Mouse (Mus musculus) layer of hippocampus, postnatal 14 days (tissue): Measurements from ENCODE around the gene Rnf181. TPM values are rescaled to one million over a fixed set of nuclear protein-coding genes. Genes with fewer than 3 reads are reported as not detected.

ENCODE experiments used
- DNase-seq, 2 experiments: peaks; one replicate each; pipeline ENCODE4 v3.0.0; 2021 to 2022; ENCODE audit warnings: low spot score in 2 of 2, mixed read lengths in 1 of 2
- total RNA-seq, 2 experiments: library from RNA; stranded (reverse); gene quantifications; 2 replicates each; pipeline ENCODE4 v1.2.3; 2021

The Rnf181 gene
- total RNA-seq, 2 experiments from 2014 or later, result 78.0 to 85.6 TPM

DNA sequence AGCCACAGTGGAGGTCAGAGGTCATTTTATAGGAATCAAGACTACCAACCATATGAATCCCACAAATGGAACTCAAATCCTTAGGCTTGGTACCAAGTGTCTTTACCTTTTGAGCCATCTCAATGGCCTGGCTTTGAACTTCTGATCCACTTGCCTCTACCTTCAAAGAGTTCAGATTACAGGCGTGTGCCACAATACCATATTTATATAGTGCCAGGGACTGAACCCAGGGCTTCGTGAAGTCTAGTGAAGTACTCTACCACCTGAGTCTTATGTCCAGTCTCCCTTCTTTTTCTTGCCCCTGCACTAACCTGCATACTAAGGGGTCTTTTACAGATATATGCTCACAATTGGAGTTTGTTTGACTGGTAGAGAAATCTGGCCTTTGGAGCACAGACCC lies 19.8 kb upstream of the Rnf181 start:
- no peak for DNase-seq

DNA sequence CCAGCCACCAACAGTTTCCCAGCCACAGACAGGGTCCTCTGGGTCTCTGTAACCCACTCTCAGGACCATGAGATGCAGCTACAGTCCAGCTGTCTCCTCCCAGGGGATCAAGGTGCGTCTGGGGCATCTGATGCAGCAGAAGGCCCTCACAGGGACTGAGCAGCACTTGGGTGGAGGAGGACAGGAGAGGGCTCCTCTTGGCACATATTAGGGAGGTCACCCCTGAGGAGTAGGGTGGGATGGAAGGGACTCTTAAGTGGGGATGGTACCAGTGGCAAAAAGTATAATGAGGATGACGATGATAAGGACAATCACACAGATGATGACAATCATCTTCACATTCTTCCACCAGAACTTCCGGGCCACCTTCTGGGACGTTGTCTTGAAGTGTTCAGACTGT lies 18.5 kb upstream of the Rnf181 start:
- no peak for DNase-seq

DNA sequence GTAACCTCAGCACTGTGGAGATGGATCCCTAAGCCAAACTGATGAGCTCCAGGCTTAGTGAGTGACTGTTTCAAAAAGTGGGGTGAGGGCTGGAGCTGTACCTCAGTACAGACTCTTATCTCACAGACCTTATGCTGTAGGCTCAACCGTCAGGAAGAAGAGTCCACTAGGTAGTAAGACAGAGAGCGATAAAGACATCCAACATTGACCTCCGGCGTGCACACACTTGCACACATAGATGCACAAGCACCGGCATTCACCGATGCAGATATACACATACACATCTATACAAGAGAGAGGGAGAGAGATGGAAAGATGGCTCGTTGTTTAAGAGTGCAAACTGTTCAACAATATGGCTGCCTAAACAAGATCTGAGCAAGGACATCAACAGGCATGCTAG lies 17.2 kb upstream of the Rnf181 start:
- no peak for DNase-seq

DNA sequence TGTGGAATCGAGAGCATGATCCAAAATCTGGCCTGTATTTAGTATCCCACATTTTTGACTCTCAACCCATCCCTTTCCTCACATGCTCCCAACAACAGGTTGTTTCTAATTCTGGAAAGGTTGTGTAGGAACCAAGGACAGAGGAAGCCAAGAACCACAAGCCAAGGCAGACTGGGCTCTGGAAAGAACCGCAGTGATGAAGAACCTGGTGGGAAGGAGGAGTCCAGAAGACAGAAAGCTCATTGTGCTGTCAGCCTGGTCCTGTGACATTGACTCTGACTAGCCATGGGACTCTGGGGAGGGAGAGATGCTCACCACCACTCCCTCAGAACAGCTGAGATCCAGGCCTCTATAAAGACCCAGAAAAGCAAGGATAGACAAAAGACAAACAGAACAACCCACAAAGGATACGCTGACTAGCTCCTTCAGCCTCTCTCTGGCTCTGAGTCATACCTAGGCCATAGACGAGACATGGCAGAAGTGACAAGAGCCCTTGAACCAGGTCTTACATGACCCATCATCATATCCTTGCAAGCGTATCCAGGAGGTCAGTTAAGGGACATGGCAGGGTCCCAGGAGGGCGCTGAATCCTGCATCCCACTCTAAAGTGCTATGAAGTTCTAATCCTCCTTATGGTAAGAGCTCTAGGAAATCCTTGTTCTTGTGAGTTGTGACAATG lies 16.5 kb upstream of the Rnf181 start:
- DNase-seq, result no peak

DNA sequence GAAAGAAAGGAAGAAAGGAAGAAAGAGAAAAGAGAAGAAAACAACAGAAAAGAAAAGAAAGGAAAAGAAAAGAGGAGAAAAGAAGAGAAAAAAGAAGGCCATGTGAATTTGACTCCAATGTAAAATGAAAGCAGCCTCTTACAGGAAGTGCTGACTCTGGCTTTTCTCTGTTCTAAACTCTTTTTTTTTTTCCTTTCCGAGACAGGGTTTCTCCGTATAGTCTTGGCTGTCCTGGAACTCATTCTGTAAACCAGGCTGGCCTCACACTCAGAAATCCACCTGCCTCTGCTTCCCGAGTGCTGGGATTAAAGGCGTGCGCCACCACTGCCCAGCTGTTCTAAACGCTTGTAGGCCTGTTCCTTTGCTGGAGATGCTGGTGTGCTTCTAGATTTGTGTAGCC lies 15.7 kb upstream of the Rnf181 start:
- DNase-seq, result no peak

DNA sequence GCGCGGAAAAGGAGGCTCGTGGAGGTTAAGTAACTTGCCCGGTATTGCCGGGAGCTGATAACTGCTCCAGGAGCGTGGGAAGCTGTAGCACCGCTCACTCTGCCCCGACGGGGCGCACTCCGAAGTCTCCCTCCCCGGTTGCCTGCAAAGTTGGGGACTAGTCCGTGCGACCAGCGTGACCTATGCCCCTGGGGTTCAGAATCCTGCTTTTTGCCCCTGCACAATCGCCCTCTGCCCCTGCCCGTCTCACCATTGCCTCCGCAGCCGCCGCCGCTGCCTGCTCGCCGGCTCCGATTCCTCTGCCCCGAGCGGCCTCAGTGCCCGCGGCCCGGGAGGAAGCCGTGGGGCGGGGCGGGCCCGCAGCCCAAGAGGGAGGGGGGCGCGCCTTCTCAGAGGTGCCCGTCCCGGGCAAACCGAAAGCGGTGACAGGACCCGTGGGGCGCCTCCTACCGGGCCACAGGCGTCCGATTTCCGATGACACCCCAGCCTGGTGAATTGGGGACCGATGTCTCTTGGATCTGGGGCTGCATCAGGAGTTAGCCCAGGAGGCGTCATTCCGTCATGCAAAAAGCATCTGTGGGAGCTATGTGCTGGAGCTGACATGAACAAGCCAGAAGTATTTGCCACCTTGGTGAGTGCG lies 13.5 kb upstream of the Rnf181 start, which contains the start of gene Vamp5:
Gene Vamp5 (minus strand): TSS at position 338 of the 640 bp plus-strand sequence.
- DNase-seq, result peak; percentile 40 to 51

DNA sequence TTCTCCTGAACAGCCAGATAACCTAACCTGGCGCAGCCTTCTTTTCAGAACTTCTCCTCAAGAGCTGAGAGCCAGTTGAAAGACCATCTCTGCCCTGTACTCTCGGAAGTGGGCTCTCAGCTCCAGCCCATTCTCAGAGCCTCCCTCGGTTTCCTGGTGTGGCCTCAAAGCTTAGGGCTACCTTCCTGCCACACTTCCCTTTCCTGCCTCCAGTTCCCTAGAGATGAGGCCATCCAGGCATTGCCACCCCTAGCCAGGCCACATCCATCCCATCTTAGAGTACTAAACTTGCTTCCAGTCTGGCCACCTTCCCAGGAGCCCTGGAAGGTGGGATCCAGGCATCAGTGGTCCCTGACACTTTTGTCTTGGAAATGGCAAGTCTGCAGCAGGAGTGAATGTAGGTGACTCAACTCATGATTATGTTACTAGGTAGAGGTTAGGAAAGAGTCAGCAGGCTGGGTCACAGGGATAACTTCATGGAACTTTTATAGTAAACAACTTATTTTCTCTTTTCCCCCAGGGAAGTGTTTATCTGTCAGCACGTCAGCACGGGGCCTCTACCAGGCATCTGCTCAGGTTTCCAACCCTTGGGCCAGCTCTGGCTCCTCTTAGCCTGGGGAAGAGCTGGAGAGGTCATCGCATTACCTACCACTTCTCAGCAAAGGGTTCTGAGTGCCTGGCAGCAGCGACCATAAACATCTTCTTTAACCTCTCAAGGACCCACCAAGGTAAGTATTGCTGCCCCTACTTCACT lies 12.8 kb upstream of the Rnf181 start:
- no peak for DNase-seq

DNA sequence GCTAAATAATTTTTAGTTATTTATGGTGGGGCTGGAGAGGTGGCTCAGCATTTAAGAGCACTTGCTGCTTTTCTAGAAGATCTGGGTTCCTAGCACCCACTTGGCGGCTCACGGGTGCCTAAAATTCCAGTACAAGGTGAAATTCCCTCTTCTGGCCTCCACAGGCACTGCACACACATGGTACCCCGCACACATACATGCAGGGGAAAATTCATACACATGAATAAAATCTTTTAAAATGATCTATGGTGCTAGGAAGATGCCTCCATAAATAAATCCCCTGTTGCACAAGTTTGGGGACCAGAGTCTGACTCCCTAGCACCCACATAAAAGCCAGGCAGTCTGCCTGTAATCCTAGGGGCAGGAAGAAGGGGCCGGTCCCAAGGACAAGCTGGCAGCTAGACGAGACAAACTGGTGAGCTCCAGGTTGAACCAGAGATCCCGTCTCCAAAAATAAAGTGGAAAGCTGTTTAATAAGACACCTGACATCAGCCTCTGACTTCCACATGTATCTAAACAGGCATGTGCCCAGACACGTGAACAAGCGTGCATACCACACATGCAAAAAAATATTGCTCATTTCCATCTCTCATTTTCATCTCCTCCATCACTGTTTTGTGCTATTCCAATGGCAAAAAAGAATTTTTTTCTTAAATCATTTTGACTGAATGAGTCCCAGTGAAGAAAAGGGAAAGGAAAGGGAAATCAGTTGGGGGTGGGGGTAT lies 11.9 kb upstream of the Rnf181 start:
- DNase-seq, result no peak

DNA sequence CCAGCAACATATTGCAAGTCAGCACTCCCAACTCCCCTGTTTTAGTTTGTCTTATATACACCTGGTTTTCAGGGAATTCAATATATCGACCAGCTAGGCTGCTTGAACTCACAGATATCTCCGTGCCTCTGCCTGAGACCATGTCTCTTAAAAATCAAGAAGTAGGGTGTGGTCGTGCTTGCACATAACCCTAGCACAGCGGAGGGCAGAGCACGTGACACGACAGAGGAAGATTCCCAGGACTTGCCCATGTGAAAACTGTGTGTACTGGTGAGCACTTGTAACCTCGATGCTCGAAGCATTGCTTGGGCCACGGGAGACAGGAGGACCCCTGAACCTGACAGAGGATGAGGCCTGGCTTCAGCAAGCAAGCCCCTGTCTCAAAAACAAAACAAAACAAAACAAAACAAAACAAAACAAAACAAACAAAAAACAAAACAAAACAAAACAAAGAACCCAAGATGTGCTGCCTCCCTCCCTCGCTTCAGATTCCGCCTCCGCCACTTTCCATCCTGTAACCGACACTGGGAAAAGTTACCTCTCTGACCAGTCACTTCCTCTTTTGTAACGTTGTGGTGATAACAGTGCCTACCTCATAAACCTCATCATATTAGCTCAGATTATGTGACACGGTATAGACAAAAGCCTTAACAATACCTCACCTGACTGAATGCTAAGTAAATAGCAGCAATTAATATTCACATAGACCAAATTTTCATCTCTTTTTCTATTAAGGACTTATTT lies 8.2 kb upstream of the Rnf181 start:
- no peak for DNase-seq

DNA sequence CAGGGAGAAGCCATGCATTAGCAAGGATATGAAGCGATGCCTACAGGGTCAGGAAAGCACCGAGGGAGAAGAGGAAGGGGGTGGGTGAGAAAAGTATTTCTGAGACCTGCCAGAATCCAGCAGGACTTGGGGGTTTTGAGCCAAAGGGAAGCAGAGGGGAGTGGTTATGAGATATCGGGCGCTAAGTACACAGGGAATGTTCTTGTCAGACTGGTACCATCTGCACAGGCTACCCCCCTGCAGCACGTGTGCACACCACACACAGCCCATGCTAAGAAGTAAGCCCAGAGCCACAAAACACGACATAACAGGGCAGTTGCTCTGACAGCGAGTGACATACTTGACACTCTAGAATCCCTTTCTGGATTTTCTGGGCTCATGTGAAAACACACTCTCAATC lies 7.5 kb upstream of the Rnf181 start:
- DNase-seq, result no peak

DNA sequence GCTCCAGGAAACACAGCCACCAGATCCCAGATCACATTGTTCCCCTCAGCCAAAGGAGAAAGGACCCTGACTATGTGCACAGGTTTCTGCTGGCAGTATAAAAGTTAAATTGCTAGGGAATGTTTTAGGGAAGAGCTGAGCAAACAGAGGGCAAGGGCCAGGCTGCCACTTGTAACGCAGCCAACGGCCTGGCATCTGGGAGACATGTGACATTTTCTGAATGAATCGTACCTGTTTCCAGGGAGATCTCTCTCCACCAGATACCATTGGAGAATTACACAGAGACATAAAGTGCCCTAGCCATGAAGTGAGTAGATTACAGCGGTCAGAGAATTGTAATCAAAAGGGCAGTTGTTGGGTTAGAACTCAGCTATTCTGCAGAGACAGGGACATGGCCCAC lies 6.4 kb upstream of the Rnf181 start:
- no peak for DNase-seq

DNA sequence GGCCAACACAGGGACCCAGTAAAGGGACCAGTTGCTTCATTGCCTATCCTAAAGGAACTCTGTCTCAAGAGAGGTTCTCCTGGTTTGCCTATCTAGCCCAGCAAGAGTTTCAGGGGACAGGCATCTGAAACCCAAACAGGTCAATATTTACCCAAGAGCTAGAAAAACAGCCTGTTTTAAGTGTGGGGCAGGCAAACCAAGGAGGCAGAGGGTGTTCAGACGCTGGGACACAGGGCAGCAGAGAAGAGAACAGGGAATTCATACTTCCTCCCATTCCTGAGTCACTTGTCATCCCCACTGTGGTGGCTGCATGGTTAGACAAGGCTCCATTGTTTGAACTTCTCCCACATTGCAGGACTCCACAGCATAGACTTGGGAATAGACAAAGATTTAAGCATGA lies 4.8 kb upstream of the Rnf181 start:
- DNase-seq, result no peak

DNA sequence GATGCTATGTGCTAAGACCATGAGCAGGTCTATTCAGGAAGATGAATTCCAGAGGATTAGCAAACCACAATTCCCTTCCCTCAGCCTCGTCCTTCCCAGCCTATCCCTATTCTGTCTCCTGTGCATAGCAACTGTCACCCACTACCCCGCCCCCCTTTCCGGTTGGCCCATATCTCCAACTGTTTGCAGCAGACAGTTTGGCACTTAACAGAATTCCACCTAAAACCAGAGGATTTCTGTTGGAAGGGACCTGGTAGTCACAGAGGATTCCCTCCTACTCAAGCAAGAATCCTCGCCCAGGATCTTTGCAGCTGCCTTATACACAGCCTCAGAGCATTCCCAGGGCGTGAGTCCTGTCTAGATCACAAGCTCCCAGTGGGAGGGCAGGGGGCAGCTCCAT lies 4.4 kb upstream of the Rnf181 start:
- peak in 1 of 2 experiments; percentile 58 for DNase-seq

DNA sequence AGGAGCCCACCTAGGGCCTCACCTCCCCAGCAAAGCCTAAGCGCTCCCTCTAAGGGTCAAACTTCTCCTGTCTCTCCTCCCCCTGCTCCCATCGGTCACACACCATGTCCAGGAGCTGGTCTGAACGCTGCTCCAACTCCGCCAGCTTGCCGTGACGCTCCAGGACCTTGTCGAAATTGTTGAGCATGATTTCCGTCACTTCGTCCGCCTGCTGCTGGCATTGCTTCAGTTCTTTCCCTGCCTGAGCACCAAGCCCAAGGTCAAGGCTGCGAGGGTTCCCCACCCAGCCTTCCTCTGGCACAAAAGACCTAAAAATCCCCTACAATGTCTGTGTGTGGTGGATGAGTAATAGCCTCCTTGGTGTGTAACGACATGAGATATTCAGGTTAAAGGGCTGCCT lies 3.3 kb upstream of the Rnf181 start:
- no peak for DNase-seq

DNA sequence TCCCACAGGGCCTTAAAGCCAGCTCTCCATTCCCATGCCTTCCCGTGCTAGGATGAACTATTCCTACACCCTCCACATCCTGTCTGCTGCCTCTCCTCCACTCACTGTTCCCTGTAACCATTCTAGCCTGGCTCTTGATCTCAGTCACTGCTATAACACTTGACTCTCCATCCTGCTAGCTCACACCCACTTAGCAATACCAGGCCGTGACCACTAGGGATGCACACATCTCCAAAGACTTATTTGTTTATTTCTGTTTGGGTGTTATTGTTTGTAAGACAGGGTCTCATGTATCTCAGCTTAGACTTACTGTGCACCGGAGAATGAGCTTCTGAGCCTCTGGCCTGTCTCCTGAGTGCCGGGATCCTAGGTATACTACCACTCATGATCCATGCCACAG lies 2.8 kb upstream of the Rnf181 start:
- DNase-seq, result no peak

DNA sequence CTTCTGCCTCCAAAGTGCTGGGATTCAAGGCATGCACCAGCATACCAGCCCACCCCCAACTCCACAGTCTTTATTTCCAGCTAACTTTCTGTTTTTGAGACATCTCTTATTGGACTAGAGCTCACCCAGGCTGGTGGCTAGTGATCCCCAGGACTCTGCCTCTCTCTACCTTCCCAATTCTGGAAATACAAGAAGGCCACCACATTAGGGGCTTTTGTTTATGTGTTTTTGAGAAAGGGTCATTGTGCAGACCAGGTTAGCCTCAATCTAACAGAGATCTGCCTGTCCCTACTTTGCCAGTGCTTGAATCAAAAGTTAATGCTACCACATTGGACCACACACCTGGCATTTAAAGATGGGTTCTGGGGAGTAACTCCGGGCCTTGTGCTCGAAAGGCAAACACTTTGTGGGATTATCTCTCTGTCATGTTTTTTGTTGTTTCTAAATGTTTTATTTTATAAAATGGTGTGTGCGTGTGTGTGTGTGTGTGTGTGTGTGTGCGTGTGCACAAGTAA lies 761 bp upstream of the Rnf181 start:
- DNase-seq, result no peak

DNA sequence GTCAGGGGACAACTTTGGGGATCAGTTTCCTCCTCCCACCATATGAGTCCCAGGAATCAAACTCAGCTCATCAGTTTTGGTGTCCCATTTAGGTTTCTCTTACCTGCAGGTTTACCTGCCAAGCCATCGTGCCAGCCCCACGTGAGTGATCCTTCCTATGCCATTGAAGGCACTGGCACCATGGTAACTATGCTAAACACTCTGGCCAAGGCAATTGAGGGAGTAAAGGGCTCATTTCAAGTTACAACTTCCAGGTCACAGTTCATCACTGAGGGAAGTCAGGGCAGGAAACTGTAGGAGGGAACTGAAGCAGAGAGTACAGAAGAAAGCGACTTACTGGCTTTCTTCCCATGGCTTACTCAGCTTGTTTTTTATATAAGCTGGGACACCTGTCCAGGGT lies 452 bp downstream of the Rnf181 start:
- no peak for DNase-seq

DNA sequence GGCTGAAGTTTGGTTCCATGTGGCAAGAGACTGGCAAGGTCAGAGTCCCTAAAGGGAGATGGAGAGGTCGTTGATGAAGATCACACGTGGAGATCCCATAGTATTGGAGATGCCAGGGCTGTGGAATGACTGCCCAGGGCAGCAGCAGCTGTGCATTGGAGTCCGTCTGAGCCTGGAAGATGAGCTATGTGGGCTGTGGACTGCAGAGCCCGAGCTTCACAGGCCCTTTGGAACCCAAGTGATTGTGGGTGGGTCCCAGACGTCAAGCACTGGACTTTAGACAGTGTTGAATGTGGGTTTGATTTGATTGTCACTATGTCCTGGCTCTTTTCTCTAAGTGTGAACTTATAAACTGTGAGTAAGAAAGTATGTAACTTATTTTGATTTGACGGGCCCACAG lies 1.8 kb downstream of the Rnf181 start:
- DNase-seq, result no peak

DNA sequence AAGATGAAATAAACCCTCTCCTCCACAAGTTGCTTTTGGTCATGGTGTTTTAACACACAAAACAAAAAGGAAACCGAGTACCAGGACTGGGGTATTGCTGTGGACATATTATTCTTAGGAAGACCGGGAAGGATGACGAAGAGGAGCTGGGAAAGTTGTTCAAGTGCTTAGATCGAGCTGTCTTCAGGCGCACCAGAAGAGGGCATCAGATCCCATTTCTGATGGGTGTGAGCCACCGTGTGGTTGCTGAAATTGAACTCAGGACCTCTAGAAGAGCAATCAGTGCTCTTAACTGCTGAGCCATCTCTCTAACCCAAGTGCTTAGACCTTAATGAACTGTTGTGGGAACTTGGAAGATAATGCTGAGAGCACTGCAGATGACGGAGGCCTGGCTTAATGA lies 2.7 kb downstream of the Rnf181 start:
- DNase-seq, result no peak

DNA sequence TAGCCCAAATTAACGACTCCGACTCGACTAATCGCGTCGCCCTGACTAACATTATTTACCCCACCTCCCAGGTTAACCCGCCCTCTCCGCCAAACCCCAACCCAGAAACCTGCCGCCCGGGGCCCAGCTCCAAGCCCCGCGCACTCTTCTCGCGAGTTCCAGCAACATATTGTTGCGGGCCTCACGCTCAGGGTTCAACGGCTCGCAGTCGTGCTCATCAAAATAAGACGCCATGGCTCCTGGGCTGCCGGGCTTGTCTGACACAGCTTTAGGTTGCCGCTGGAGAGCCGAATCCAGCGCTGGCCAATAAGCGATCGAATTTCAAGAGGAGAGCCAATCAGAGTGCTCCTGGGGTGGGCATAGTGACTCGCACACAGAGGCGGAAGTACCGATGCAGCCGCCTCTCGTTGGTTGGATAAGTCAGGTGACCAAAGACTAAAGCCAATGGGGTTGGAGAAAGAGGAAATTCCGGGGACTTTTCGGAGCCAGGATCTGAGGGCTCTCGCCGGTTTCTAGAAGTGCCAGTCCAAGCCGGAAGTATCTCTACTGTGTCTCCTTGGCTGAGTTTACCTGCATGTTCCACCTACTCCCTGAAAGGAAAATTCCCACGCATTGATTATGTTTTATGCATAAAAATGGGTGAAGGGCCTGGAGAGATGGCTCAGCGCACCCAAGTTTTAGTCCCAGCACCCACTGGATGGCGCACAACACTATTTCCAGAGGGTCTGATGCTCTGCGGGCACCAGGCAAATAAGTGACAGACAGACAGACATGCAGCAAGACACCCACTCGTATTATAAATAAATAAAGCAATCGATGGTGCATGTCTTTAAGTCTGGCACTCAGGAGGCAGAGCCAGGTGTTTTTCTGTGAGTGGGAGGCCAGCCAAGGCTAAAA lies 4.4 kb downstream of the Rnf181 start:
- peak; percentile 93 to 98 for DNase-seq
